Mouse (Mus musculus): ENCODE measurements around the gene Vopp1.
A peak's percentile ranks its signal among the peaks of the same experiment; 100 is the strongest.
"Not testable (repeated sequence)": the region's sequence is repeated elsewhere in the genome, so short reads cannot be mapped to it uniquely, and the experiment has no call there.

The Vopp1 gene

GRCm38 (mm10) chr6:57824422-57825258, at the start of gene Vopp1:
TSS of gene Vopp1 (minus strand) at chr6:57825159.
- DNase-seq = peak; percentile 90

- peak; percentile 79 for DNase-seq
Measured at GRCm38 (mm10) chr6:57859043-57860042, 34.4 kb upstream of the Vopp1 start.

- not testable (repeated sequence) for DNase-seq
Measured at GRCm38 (mm10) chr6:57851177-57851576, 26.2 kb upstream of the Vopp1 start.

GRCm38 (mm10) chr6:57850286-57850685, 25.3 kb upstream of the Vopp1 start, which contains the start of gene Vmn1r21:
TSS of gene Vmn1r21 (minus strand) at chr6:57850343.
- no peak for DNase-seq

- DNase-seq = no peak
Measured at GRCm38 (mm10) chr6:57839693-57840408, 14.9 kb upstream of the Vopp1 start.

GRCm38 (mm10) chr6:57825259-57825715, 328 bp upstream of the Vopp1 start:
- no peak for DNase-seq

GRCm38 (mm10) chr6:57823461-57823860, 1.5 kb downstream of the Vopp1 start:
- no peak for DNase-seq

- peak; percentile 86 for DNase-seq
Measured at GRCm38 (mm10) chr6:57822648-57823410, 2.1 kb downstream of the Vopp1 start.

GRCm38 (mm10) chr6:57814436-57814940, 10.5 kb downstream of the Vopp1 start:
- no peak for DNase-seq

GRCm38 (mm10) chr6:57811748-57812730, 12.9 kb downstream of the Vopp1 start:
- DNase-seq = no peak

- peak; percentile 67 for DNase-seq
Measured at GRCm38 (mm10) chr6:57805218-57806069, 19.5 kb downstream of the Vopp1 start.

GRCm38 (mm10) chr6:57803130-57803529, 21.8 kb downstream of the Vopp1 start:
- no peak for DNase-seq

- no peak for DNase-seq
Measured at GRCm38 (mm10) chr6:57798986-57799385, 26.0 kb downstream of the Vopp1 start.

GRCm38 (mm10) chr6:57796853-57797423, 28.0 kb downstream of the Vopp1 start:
- DNase-seq = no peak

GRCm38 (mm10) chr6:57795835-57796234, 29.1 kb downstream of the Vopp1 start:
- peak; percentile 11 for DNase-seq

- DNase-seq = not testable (repeated sequence)
Measured at GRCm38 (mm10) chr6:57792821-57793220, 32.1 kb downstream of the Vopp1 start.

GRCm38 (mm10) chr6:57790542-57790941, 34.4 kb downstream of the Vopp1 start:
- no peak for DNase-seq

GRCm38 (mm10) chr6:57787376-57787775, 37.6 kb downstream of the Vopp1 start:
- DNase-seq = no peak

GRCm38 (mm10) chr6:57784251-57784650, 40.7 kb downstream of the Vopp1 start:
- no peak for DNase-seq

All from retina, postnatal 1 day (tissue).